Mouse (Mus musculus) cortical plate, adult 2 months (tissue): ENCODE measurements around the gene Tpx2. TPM values are rescaled to one million over a fixed set of nuclear protein-coding genes. Genes with fewer than 3 reads are reported as not detected.
A peak's percentile ranks its signal among the peaks of the same experiment; 100 is the strongest.

Experiments used
- H3K27ac ChIP-seq: fragments of 200-500 bp; 2 replicates; pipeline ENCODE4 v1.5.1; 2012; ENCODE audit warnings: low read length, control low read depth, inconsistent platforms; ENCODE audit not compliant: insufficient read depth
- H3K4me1 ChIP-seq: fragments of 200-500 bp; 2 replicates; pipeline ENCODE4 v1.6.1; 2011; ENCODE audit warnings: low read length; ENCODE audit not compliant: control insufficient read depth, insufficient read depth
- H3K4me3 ChIP-seq: fragments of 200-500 bp; 2 replicates; pipeline ENCODE4 v1.5.1; 2011; ENCODE audit warnings: mild to moderate bottlenecking, low read length, control low read depth; ENCODE audit not compliant: insufficient read depth
- CTCF ChIP-seq: fragments of 200-500 bp; IDR thresholded peaks from 2 replicates; pipeline ENCODE4 v1.5.1; 2011; ENCODE audit warnings: mild to moderate bottlenecking, control low read depth, low read length; ENCODE audit not compliant: insufficient read depth; ENCODE audit errors: extremely low read depth
- POLR2A ChIP-seq: fragments of 200-500 bp; IDR thresholded peaks from 2 replicates; pipeline ENCODE4 v1.6.1; 2011; ENCODE audit warnings: mild to moderate bottlenecking, low read length, control low read depth; ENCODE audit not compliant: insufficient read depth; ENCODE audit errors: extremely low read depth
- polyA plus RNA-seq: library from polyadenylated mRNA; depleted of rRNA; stranded (reverse); fragments of >200 nt; gene quantifications from 2 replicates; pipeline ENCODE4 v1.2.3, GENCODE M21; 2012

Tpx2 gene
- polyA plus RNA-seq, 1 experiment, result 1.8 TPM

DNA sequence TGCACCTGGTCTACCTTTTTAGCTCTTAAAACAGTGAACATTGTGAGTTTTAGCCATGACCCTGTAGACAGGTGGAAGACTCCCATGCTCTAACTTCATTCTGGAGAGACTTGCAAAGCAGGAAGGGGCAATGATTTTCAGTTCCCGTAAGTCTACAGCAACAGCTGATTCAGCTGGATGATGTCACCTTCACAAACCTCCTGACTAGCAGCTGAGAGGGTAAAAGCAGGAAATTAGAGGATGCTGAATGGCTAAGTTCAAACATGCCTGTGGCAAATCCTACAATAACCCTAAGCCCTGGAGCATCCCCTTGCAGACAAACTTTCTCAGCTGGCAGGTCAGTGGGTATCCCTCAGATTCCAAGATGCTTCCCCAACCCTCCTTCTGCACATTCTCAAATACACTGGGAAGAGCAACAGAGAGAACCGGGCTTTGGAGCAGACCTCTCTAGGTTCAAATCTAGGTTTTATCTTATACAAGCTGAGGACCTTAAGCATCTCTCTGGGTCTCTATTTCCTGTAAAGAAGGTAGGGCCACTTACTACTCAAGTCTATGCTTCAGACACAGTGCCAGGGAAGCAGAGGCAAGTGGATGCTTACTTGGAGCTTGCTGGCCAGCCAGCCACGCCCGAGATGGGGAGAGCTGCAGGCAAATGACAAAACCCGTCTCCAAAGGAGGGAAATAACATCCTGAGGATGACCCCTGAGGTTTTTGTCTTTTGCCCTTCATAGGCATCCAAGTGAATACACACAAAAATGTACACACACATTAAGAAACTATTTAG, 37.4 kb upstream of the Tpx2 start:
- peak overlapping the region; percentile 74 for H3K27ac ChIP-seq
- H3K4me3 ChIP-seq, result no peak overlapping the region
- TF ChIP-seq POLR2A, result no peak
- no peak for TF ChIP-seq CTCF
- H3K4me1 ChIP-seq, result peaks cover 9% of the 10 kb centered on the region

DNA sequence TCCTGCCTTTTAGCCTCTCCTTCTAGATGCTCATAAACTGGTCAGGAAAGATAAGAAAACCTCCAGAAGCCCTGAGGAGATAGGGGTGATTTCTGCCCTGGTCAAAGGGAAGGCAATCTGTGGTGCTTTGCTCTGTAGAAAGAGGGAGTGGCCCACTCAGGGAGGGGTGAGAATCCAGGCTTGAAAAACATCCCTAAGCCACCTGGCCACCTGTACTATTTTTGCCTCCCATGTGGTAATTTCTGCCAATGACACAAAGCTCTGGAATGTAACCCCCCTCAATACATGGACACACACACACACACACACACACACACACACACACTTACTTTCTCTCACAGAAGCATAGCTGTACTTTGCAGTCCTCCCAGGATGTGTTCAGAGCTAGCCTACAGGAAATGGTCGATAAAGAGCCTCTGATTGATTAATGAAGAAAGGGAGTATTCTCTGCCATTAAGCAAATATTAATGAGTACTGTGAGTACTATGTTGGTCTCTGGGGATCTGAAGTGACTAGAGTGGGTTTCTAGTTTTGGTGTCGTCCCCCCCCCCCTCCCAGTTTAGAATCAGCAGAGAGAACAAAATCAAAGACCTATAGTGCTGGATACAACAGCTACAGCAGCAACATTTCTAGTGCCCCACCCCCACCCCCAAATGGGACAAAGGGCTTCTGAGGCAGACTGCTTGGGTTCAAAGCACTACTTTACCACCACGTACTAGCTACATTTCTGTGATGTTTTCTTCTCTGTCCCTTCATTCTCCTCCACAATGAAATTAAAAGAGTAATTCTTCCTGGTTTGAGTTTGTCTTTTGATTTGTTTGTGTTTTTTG, 36.2 kb upstream of the Tpx2 start:
- TF ChIP-seq POLR2A (no peak), CTCF (no peak)
- Histone ChIP-seq H3K4me1 (peaks cover 13% of the 10 kb centered on the region), H3K4me3 (no peak overlapping the region), H3K27ac (peak overlapping the region; percentile 74)

DNA sequence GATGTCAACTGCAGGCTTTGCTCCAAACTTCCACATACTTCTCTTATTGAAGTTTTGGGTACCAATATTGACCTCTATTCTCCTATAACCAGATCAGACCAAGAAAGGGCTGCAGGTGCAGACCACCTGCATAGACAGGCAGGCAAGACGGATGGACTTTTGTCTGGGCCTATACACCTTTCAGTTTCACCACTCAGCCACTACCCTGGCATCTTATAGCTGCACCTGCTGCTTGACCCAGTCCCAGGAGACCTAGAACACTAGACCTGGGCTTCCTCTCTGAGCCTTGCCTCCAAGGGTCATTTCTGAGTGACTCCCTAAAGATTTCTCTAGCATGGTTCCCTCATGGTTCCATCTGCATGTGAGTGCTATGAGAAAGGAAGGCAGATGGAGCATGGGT, 34.5 kb upstream of the Tpx2 start:
- peaks cover 21% of the 10 kb centered on the region for H3K4me1 ChIP-seq
- H3K4me3 ChIP-seq, result no peak overlapping the region
- TF ChIP-seq CTCF, result no peak
- no peak for TF ChIP-seq POLR2A
- H3K27ac ChIP-seq, result peak overlapping the region; percentile 19; the same call in 1 of the 2 replicates

DNA sequence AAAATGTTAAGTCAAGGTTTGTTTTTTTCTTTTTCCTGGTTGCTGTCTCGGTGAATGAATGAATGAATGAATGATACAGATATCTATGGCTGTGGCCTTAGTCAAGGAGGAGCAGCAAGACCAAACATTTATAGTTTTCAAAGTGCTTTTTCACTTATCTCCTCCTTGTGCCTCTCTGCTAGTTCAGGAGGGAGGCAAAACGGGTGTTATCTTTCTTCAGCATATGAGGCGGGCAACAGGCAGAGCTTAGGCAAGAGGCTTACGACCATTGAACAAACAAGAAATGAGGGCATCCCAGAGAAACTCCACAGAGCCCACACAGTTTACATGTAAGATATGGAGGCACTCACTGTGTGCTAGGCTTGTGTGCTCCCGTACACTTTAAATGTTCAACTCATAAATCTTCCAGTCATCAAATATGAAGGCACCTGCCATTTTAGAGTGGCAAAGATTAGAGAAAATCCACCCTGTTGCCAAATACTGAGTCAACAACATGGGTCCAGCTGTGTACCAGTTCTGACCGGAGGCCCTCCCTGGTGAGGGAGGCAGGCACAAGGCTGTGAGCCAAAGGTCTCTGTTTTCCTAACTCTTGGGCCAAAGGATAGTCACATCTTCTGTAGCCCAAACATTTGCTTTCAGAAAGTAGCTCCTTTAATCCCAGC, 33.4 kb upstream of the Tpx2 start:
- Histone ChIP-seq H3K4me3 (no peak overlapping the region), H3K27ac (no peak overlapping the region), H3K4me1 (peaks cover 26% of the 10 kb centered on the region)
- TF ChIP-seq POLR2A, result no peak

DNA sequence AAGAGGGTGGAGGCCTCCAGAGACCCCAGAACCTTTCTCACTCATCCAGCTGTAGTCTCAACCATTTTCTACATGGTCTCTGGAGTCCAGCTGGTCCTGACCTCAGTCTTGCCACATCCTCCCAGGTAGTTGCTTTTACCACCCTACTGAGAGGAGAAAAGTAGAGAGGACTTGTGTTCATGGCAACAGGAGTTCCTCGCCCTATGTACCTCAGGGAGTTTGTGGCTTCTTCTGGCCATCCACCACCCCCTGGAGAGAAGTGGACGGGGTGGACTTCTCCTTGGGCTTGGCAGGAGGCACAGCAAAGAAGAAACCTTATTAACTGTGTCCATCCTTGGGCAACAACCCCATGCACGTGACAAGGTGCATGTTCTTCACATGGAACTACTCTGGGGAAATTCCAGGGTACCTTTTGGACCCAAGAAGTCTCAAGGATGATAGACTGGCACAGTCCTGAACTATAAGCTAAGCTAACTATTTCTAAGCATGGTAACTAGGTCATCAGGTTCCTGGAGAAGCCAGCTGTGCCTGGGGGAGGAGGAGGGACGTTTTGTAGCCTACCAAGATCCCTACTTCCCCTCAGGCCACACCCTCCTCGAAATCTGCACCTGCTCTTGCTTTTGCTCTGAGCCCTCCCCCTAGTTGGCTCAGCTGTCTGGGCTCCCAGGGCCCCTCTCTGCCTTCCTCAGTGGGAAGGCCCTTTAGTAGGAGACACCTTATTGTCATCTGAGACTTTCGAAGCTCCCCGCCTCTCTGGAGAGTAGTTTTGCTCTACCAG, 31.7 kb upstream of the Tpx2 start:
- Histone ChIP-seq H3K4me3 (no peak overlapping the region), H3K4me1 (peaks cover 29% of the 10 kb centered on the region), H3K27ac (peak overlapping the region; percentile 32)
- TF ChIP-seq POLR2A, result no peak
- TF ChIP-seq CTCF, result no peak

DNA sequence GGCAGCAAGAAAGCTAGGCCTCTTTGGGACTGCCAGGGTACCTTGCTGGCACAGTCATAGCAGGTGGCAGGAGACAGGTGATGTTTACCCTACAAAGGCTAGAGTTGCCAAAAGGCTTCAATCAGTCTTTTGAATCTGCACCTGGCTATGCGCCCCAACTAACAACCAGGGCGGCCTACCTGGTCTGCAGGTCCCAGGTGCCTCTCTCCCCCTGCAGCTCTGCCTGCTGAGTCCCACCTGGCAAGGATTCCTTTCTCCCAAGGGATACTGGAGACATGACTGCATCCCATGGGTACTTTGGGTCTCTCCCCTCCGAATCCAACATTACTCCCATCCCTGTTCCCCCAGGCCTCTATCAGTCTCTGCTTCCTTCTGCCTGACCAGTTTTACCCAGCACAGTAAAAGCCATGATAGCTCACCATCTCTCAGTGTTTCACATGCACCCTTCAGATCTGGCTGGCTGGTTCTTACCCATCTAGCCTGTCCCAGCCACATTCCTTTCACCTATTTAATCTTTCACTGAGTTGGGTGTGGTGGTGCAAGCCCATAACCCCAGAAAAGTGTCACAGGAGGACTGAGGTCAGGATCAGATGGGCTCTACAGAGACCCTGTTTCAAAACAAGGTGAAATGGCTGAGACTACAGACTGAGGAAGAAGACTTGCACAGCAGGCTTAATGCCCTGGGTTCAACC, 31.0 kb upstream of the Tpx2 start:
- Histone ChIP-seq H3K4me3 (no peak overlapping the region), H3K27ac (peak overlapping the region; percentile 60; the same call in 1 of the 2 replicates), H3K4me1 (peaks cover 31% of the 10 kb centered on the region)
- TF ChIP-seq CTCF (no peak), POLR2A (no peak)

DNA sequence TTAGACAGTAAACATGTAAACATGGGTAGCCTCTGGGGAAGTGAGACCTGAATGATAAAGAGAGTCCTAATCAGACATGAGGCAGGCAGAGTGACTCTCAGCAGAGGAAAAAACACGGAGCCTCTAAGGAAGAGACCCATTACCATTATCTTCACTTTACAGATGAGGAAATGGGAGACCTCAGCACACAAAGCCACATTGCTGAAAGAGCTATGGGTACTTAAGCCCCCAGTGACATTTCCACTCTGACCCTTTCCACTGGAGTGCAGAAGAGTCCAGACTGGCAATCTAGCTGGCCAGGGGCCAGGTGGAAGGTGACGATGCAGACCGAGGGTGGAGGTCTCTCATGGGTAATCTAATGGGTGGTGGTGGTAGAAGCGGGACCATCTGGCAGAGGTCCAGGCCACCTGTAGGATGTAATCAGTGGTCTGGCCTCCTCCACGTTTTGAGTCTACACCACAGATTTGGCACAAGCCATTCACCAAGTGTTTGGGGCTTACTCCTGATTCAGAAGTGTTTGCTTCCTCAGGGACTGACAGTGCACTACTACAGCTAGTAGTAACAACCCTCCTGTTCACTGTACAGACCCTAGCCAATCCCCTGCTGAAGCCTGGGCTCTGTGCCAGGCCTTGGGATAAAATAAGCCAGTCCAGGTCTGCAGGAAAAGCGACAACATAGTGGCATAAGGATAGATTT, 30.0 kb upstream of the Tpx2 start:
- Histone ChIP-seq H3K27ac (peak overlapping the region; percentile 66), H3K4me3 (no peak overlapping the region), H3K4me1 (peaks cover 30% of the 10 kb centered on the region)
- no peak for TF ChIP-seq POLR2A
- TF ChIP-seq CTCF, result no peak

DNA sequence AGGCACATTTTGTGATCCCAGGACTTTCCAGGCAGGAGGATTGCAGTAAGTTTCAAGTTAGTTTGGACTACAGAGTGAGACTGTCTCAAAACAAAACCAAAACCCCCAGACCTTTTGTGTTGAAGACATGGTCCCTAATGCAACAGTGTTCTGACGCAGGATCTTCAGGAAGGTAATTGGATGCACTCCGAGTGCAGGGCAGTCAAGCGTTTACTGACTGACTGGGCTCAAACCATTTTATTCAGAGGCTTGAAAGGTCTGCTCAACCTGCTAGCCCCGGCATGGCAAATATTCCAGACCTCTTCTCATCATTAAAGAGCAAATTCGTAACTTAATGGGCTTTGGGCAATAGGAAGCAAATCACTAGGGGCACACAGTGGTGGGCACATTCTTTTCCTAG, 29.1 kb upstream of the Tpx2 start:
- Histone ChIP-seq H3K4me3 (no peak overlapping the region), H3K27ac (peak overlapping the region; percentile 92), H3K4me1 (peaks cover 30% of the 10 kb centered on the region)
- TF ChIP-seq POLR2A, result no peak
- no peak for TF ChIP-seq CTCF
